In genomic region chr15:102698193-102698592, GRCm38 (mm10) we compare ENCODE assay signal across 8 mouse cellular contexts. TPM values are rescaled to one million over a fixed set of nuclear protein-coding genes. Genes with fewer than 3 reads are reported as not detected.
DNase-seq lines count a peak whose midpoint lies in the region; ATAC-seq and TF ChIP-seq lines count a peak whose summit lies in the region.

No protein-coding gene starts in this region.

- no peak overlapping the region for H3K9ac ChIP-seq in hindbrain, embryonic 12.5 days
- H3K9ac ChIP-seq in intestine, postnatal 0 days (ENCODE audit: low read depth, low read length), result no peak overlapping the region
- H3K9ac ChIP-seq in stomach, embryonic 16.5 days (ENCODE audit: low read length), result no peak overlapping the region

- peak; percentile 96 for TF ChIP-seq CTCF in intestine, postnatal 0 days (IDR thresholded peaks at IDR 0.05; ENCODE audit: low read depth)

- no peak overlapping the region for H3K4me3 ChIP-seq in hindbrain, embryonic 10.5 days
- no peak overlapping the region for H3K4me3 ChIP-seq in hindbrain, embryonic 12.5 days
- no peak overlapping the region for H3K4me3 ChIP-seq in intestine, postnatal 0 days (ENCODE audit: low read depth, low read length)
- H3K4me3 ChIP-seq in stomach, embryonic 16.5 days (replicated peaks; ENCODE audit: low read length), result no peak overlapping the region

- no peak for ATAC-seq in hindbrain, embryonic 12.5 days (ENCODE audit: low FRiP score)
- ATAC-seq in frontal cortex, adult (ENCODE audit: low TSS enrichment), result peak; percentile 66
- no peak for ATAC-seq in intestine, postnatal 0 days
- 0 out of 2 replicates have a peak, but pooled peaks have one; percentile 19 for ATAC-seq in stomach, embryonic 16.5 days (ENCODE audit: insufficient read depth, low FRiP score)

- no peak overlapping the region for H3K27ac ChIP-seq in hindbrain, embryonic 10.5 days
- H3K27ac ChIP-seq in hindbrain, embryonic 12.5 days, result no peak overlapping the region
- no peak overlapping the region for H3K27ac ChIP-seq in intestine, postnatal 0 days (ENCODE audit: low read depth, low read length)
- H3K27ac ChIP-seq in stomach, embryonic 16.5 days (ENCODE audit: low read length), result no peak overlapping the region

- H3K4me1 ChIP-seq in hindbrain, embryonic 10.5 days (replicated peaks), result peaks cover 19% of the 10 kb centered on the region
- H3K4me1 ChIP-seq in hindbrain, embryonic 12.5 days, result peaks cover 12% of the 10 kb centered on the region
- H3K4me1 ChIP-seq in intestine, postnatal 0 days (replicated peaks; ENCODE audit: control insufficient read depth, insufficient read depth, low read length), result no peaks in the 10 kb centered on the region
- H3K4me1 ChIP-seq in stomach, embryonic 16.5 days (ENCODE audit: control insufficient read depth, insufficient read depth, low read length), result peaks cover 1% of the 10 kb centered on the region; the same call in 1 of the 2 replicates

- peaks cover 79% of the 10 kb centered on the region for H3K27me3 ChIP-seq in hindbrain, embryonic 10.5 days (ENCODE audit: insufficient read depth, poor library complexity, severe bottlenecking)
- peaks cover 69% of the 10 kb centered on the region for H3K27me3 ChIP-seq in hindbrain, embryonic 12.5 days
- H3K27me3 ChIP-seq in intestine, postnatal 0 days (replicated peaks; ENCODE audit: control insufficient read depth, insufficient read depth, low read length), result peaks cover 60% of the 10 kb centered on the region
- peaks cover 52% of the 10 kb centered on the region for H3K27me3 ChIP-seq in stomach, embryonic 16.5 days (ENCODE audit: control insufficient read depth, insufficient read depth, low read length)

- 3% methylated on average over 11 of the region's 11 CpGs for WGBS in hindbrain, embryonic 10.5 days
- 3% methylated on average over 11 of the region's 11 CpGs for WGBS in hindbrain, embryonic 12.5 days
- WGBS in intestine, postnatal 0 days, result 3% methylated on average over 11 of the region's 11 CpGs
- WGBS in stomach, embryonic 16.5 days, result 2% methylated on average over 11 of the region's 11 CpGs

- DNase-seq in hindbrain, embryonic 10.5 days (ENCODE audit: low spot score), result peak; percentile 74
- peak; percentile 86 to 93 for DNase-seq in cerebellum, adult 18-20 months
- DNase-seq in left cerebral cortex, postnatal 25 days (ENCODE audit: low spot score in 2 of 2), result peak; percentile 77 to 90
- DNase-seq in natural killer cell, adult 2 months (ENCODE audit: low spot score in 2 of 2), result peak; percentile 14 to 42

- H3K4me2 ChIP-seq in hindbrain, embryonic 12.5 days (replicated peaks), result no peak overlapping the region
- H3K4me2 ChIP-seq in intestine, postnatal 0 days (replicated peaks; ENCODE audit: low read depth), result no peak overlapping the region
- no peak overlapping the region for H3K4me2 ChIP-seq in stomach, embryonic 16.5 days (ENCODE audit: low read depth, low read length)

- no peaks in the 10 kb centered on the region for H3K36me3 ChIP-seq in hindbrain, embryonic 10.5 days
- H3K36me3 ChIP-seq in hindbrain, embryonic 12.5 days, result no peaks in the 10 kb centered on the region
- no peaks in the 10 kb centered on the region for H3K36me3 ChIP-seq in intestine, postnatal 0 days (ENCODE audit: control insufficient read depth, insufficient read depth)
- no peaks in the 10 kb centered on the region for H3K36me3 ChIP-seq in stomach, embryonic 16.5 days (ENCODE audit: control insufficient read depth, insufficient read depth, low read length)

- intact Hi-C loops in left cerebral cortex, postnatal 25 days (cut with DNase I), result loop anchor here (1.0 to 10.0 kb wide), 3 partner anchors 44 to 479 kb away; no protein-coding TSS in a partner anchor

- no peaks in the 10 kb centered on the region for H3K9me3 ChIP-seq in hindbrain, embryonic 10.5 days
- no peaks in the 10 kb centered on the region for H3K9me3 ChIP-seq in hindbrain, embryonic 12.5 days (replicated peaks)
- no peaks in the 10 kb centered on the region for H3K9me3 ChIP-seq in intestine, postnatal 0 days (ENCODE audit: control insufficient read depth)
- no peaks in the 10 kb centered on the region for H3K9me3 ChIP-seq in stomach, embryonic 16.5 days (replicated peaks; ENCODE audit: control insufficient read depth, low read length)

RNA-seq across cellular contexts. Expression of gene Calcoco1, which starts 23.8 kb away (rescaled TPM):
- 32.1 and 38.5 TPM in 2 replicates for polyA plus RNA-seq in hindbrain, embryonic 10.5 days (2016; fragmentation: Nextera tagmentation; extraction: Ambion mirVana)
- 47.3 and 49.1 TPM in 2 replicates for polyA plus RNA-seq in hindbrain, embryonic 12.5 days (2016; fragmentation: Nextera tagmentation; extraction: Ambion mirVana)
- 14.2 and 14.4 TPM in 2 replicates for polyA plus RNA-seq in intestine, postnatal 0 days (2015; fragmentation: Nextera tagmentation; extraction: Ambion mirVana)
- total RNA-seq in left cerebral cortex, postnatal 25 days (2021), result 10 to 100 TPM; 64.4 to 68.3 TPM
- polyA plus RNA-seq in stomach, embryonic 16.5 days (2015; fragmentation: Nextera tagmentation; extraction: Ambion mirVana), result 36.8 and 37.7 TPM in 2 replicates

RNA-seq across cellular contexts. Expression of gene Atp5g2, which starts 26.0 kb away (rescaled TPM):
- 63.3 and 73.4 TPM in 2 replicates for polyA plus RNA-seq in hindbrain, embryonic 10.5 days (2016; fragmentation: Nextera tagmentation; extraction: Ambion mirVana)
- polyA plus RNA-seq in hindbrain, embryonic 12.5 days (2016; fragmentation: Nextera tagmentation; extraction: Ambion mirVana), result 53.9 and 60.4 TPM in 2 replicates
- polyA plus RNA-seq in intestine, postnatal 0 days (2015; fragmentation: Nextera tagmentation; extraction: Ambion mirVana), result 74.5 and 77.9 TPM in 2 replicates
- total RNA-seq in left cerebral cortex, postnatal 25 days (2021), result 10 to 100 TPM; 11.6 to 14.2 TPM
- 53.3 and 54.2 TPM in 2 replicates for polyA plus RNA-seq in stomach, embryonic 16.5 days (2015; fragmentation: Nextera tagmentation; extraction: Ambion mirVana)

Comparison
In these comparisons a context has a peak if more than half of its experiments do, and no peak if none do; other contexts are left out.
1. DNase-seq: peak in every context shown above with its lines; median percentile 90 in cerebellum, adult 18-20 months; 84 in left cerebral cortex, postnatal 25 days; 74 in hindbrain, embryonic 10.5 days; 28 in natural killer cell, adult 2 months.
2. ATAC-seq: peak in frontal cortex, adult (single experiment) and stomach, embryonic 16.5 days (single experiment); none in hindbrain, embryonic 12.5 days (single experiment) and intestine, postnatal 0 days (single experiment).